In the genomic region with DNA sequence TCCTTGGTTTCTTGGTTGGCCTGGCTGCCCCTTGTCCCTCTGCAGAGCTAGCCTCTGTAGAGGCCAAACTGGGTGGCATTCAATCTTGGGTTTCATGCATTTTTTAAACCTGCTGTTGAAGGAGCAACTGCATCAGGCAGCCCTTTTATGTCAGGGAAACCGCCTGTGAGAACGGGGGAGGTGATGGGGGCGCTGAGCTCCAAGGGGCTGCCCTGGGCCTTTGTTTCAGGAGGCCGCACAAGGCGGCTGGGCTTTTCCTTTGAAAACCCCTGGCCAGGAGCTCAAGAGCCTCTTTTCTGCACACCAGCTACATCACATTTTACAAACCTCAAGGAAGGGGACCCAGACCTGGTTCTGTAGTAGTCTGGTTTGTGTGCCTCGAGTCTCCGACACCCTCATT, we compare ENCODE assay signal across 10 mouse cellular contexts. TPM values are rescaled to one million over a fixed set of nuclear protein-coding genes. Genes with fewer than 3 reads are reported as not detected.
DNase-seq lines count a peak whose midpoint lies in the region; ATAC-seq lines count a peak whose summit lies in the region.
"Had no signal": no experiment of that assay in that cellular context is flagged by ENCODE, and none has a peak within 500 bp of the region (broad histone marks: within the 10 kb centered on the region; RNA-seq: fewer than 3 reads in every experiment).

No protein-coding gene starts in this region.

- H3K36me3 ChIP-seq in kidney, embryonic 14.5 days (ENCODE audit: control insufficient read depth, insufficient read depth, low read length) = no peaks in the 10 kb centered on the region
- H3K36me3 ChIP-seq in forebrain, embryonic 10.5 days (replicated peaks) = no peaks in the 10 kb centered on the region
- no peaks in the 10 kb centered on the region for H3K36me3 ChIP-seq in limb, embryonic 13.5 days
- H3K36me3 ChIP-seq: embryonic facial prominence, embryonic 15.5 days had no signal

- H3K4me3 ChIP-seq in kidney, embryonic 14.5 days (ENCODE audit: low read length) = no peak overlapping the region
- peak overlapping the region; percentile 33; the same call in 1 of the 2 replicates for H3K4me3 ChIP-seq in forebrain, embryonic 10.5 days
- no peak overlapping the region for H3K4me3 ChIP-seq in limb, embryonic 13.5 days
- H3K4me3 ChIP-seq: embryonic facial prominence, embryonic 15.5 days had no signal

- WGBS in kidney, embryonic 14.5 days = 23% methylated on average over 7 of the region's 7 CpGs
- 2% methylated on average over 7 of the region's 7 CpGs for WGBS in forebrain, embryonic 10.5 days
- 24% methylated on average over 7 of the region's 7 CpGs for WGBS in limb, embryonic 13.5 days

- DNase-seq in kidney, adult 11 months = no peak
- peak; percentile 85 for DNase-seq in forebrain, embryonic 10.5 days (ENCODE audit: extremely low spot score, low spot score)
- peak; percentile 53 for DNase-seq in retina, postnatal 1 day
- no peak for DNase-seq in layer of hippocampus, adult 18-20 months (ENCODE audit: low spot score in 2 of 2)
- no peak for DNase-seq in cerebellum, adult 18-20 months
- DNase-seq in left cerebral cortex, postnatal 25 days (ENCODE audit: low spot score in 2 of 2) = no peak

- H3K27ac ChIP-seq in kidney, embryonic 14.5 days (ENCODE audit: low read depth, low read length) = 0 out of 2 replicates have a peak overlapping the region, but pooled peaks have one; percentile 1
- H3K27ac ChIP-seq in forebrain, embryonic 10.5 days = peak overlapping the region; percentile 87
- H3K27ac ChIP-seq in limb, embryonic 13.5 days = peak overlapping the region; percentile 39; the same call in 1 of the 2 replicates
- H3K27ac ChIP-seq: embryonic facial prominence, embryonic 15.5 days had no signal

- no peaks in the 10 kb centered on the region for H3K9me3 ChIP-seq in kidney, embryonic 14.5 days (ENCODE audit: control insufficient read depth, low read length)
- no peaks in the 10 kb centered on the region for H3K9me3 ChIP-seq in forebrain, embryonic 10.5 days
- H3K9me3 ChIP-seq in limb, embryonic 13.5 days = no peaks in the 10 kb centered on the region
- H3K9me3 ChIP-seq: embryonic facial prominence, embryonic 15.5 days had no signal

- no peak for ATAC-seq in kidney, embryonic 14.5 days (ENCODE audit: low FRiP score, low TSS enrichment)
- no peak for ATAC-seq in limb, embryonic 13.5 days (ENCODE audit: low FRiP score, low read depth)

- H3K27me3 ChIP-seq in kidney, embryonic 14.5 days (ENCODE audit: control insufficient read depth, insufficient read depth, low read length) = no peaks in the 10 kb centered on the region; the same call in 1 of the 2 replicates
- H3K27me3 ChIP-seq in forebrain, embryonic 10.5 days (ENCODE audit: poor library complexity, severe bottlenecking) = peaks cover 92% of the 10 kb centered on the region
- peaks cover 18% of the 10 kb centered on the region; the same call in 1 of the 2 replicates for H3K27me3 ChIP-seq in limb, embryonic 13.5 days

- no peak overlapping the region for H3K9ac ChIP-seq in kidney, embryonic 14.5 days (ENCODE audit: low read depth, low read length)
- H3K9ac ChIP-seq in limb, embryonic 13.5 days = 0 out of 2 replicates have a peak overlapping the region, but pooled peaks have one; percentile 8
- H3K9ac ChIP-seq: embryonic facial prominence, embryonic 15.5 days had no signal

- H3K4me1 ChIP-seq in kidney, embryonic 14.5 days (ENCODE audit: control insufficient read depth, insufficient read depth, low read length) = peaks cover 6% of the 10 kb centered on the region; the same call in 1 of the 2 replicates
- peaks cover 71% of the 10 kb centered on the region for H3K4me1 ChIP-seq in forebrain, embryonic 10.5 days
- H3K4me1 ChIP-seq in limb, embryonic 13.5 days = peaks cover 22% of the 10 kb centered on the region

- intact Hi-C loops in left cerebral cortex, postnatal 25 days (cut with DNase I) = no loop called here

- no peak overlapping the region for H3K4me2 ChIP-seq in kidney, embryonic 14.5 days (replicated peaks; ENCODE audit: low read depth, low read length)
- peak overlapping the region; percentile 25; the same call in 1 of the 2 replicates for H3K4me2 ChIP-seq in limb, embryonic 13.5 days (replicated peaks)

RNA-seq across cellular contexts. Expression of a gene that starts 25.6 kb away (rescaled TPM):
- 0.88 and 1.2 TPM in 2 replicates for polyA plus RNA-seq in kidney, embryonic 14.5 days (2014; fragmentation: Nextera tagmentation; extraction: Ambion mirVana)
- 1.2 and 1.4 TPM in 2 replicates for polyA plus RNA-seq in forebrain, embryonic 10.5 days (2016; fragmentation: Nextera tagmentation; extraction: Ambion mirVana)
- 0.48 and 0.69 TPM in 2 replicates for polyA plus RNA-seq in limb, embryonic 13.5 days (2015; fragmentation: Nextera tagmentation; extraction: Ambion mirVana)
- not detected for total RNA-seq in layer of hippocampus, adult 18-20 months (2021)
- not detected for total RNA-seq in left cerebral cortex, postnatal 25 days (2021)
- total RNA-seq: left cerebral cortex, postnatal 10 days had no signal

RNA-seq across cellular contexts. Expression of a gene that starts 50.6 kb away (rescaled TPM):
- 53.8 and 56.9 TPM in 2 replicates for polyA plus RNA-seq in kidney, embryonic 14.5 days (2014; fragmentation: Nextera tagmentation; extraction: Ambion mirVana)
- 33.7 and 34.3 TPM in 2 replicates for polyA plus RNA-seq in forebrain, embryonic 10.5 days (2016; fragmentation: Nextera tagmentation; extraction: Ambion mirVana)
- 49.3 and 55.7 TPM in 2 replicates for polyA plus RNA-seq in limb, embryonic 13.5 days (2015; fragmentation: Nextera tagmentation; extraction: Ambion mirVana)
- total RNA-seq in layer of hippocampus, adult 18-20 months (2021) = 10 to 100 TPM; 25.6 to 28.8 TPM
- 10 to 100 TPM; 27.1 to 28.5 TPM for total RNA-seq in left cerebral cortex, postnatal 25 days (2021)

Comparison
In these comparisons a context has a peak if more than half of its experiments do, and no peak if none do; other contexts are left out.
1. H3K27ac ChIP-seq: peak in every context shown above with its lines; median percentile 87 in forebrain, embryonic 10.5 days; 39 in limb, embryonic 13.5 days; 1 in kidney, embryonic 14.5 days.
2. DNase-seq: peak in forebrain, embryonic 10.5 days (single experiment) and retina, postnatal 1 day (single experiment); none in kidney, adult 11 months (single experiment), layer of hippocampus, adult 18-20 months (0 of 2), cerebellum, adult 18-20 months (0 of 2) and left cerebral cortex, postnatal 25 days (0 of 2).